Mouse (Mus musculus) left cerebral cortex, postnatal 10 days (tissue): ENCODE results near the gene Pikfyve. TPM values are rescaled to one million over a fixed set of nuclear protein-coding genes. Genes with fewer than 3 reads are reported as not detected.
"Not testable (repeated sequence)": the region's sequence is repeated elsewhere in the genome, so short reads cannot be mapped to it uniquely, and the experiment has no call there.

Experiments
- DNase-seq, 2 experiments: peaks; one replicate each; pipeline ENCODE4 v3.0.0; 2021 to 2022; ENCODE audit warnings: low spot score in 2 of 2, mixed read lengths in 1 of 2; ENCODE audit errors: extremely low spot score in 1 of 2
- intact Hi-C: fragments of 180-260 bp; cut with DNase I; formaldehyde crosslinking; loops from one replicate; pipeline ENCODE4 v1.15.1; 2025
- total RNA-seq, 2 experiments: library from RNA; stranded (reverse); gene quantifications; 2 replicates each; pipeline ENCODE4 v1.2.3; 2021

The Pikfyve gene
- total RNA-seq, 2 experiments from 2014 or later = 39.9 to 42.3 TPM

DNA sequence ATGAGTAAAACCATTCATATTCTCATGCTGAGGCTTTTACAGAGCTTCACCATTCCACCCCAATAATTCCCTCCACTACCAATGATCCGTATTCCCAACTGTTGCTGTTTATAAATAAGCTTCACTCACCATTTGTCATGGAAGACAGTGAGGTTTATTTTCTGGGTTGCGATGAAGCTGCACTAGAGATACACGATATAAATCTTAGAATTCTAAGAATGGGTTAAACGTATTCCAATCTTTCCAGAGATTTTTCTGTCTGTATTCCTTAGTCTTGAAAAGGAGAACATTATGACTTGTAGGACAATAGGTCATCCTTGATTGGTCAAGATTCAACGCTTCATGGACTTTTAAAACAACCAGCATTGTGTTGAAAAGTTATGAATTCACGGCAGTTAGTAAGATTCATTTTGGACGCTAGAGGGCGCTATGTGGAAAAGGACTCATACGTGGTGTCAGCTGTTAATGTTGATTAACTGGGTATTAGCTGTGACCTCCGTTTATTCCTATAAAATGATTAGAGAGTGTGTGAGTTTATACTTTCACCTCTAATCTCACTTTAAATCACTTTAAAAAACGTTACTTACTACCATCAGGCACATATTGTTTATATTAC, 6.7 kb upstream of the Pikfyve start:
- intact Hi-C loops = loop anchor here (2.0 to 5.0 kb wide), 4 partner anchors 67 to 918 kb away; no protein-coding TSS in a partner anchor
- DNase-seq = peak; percentile 54 to 73

GRCm38 (mm10) chr1:65181459-65181858, 5.0 kb upstream of the Pikfyve start:
- DNase-seq = no peak
- intact Hi-C loops = loop anchor here (5.0 kb wide), 1 partner anchor 916 kb away; no protein-coding TSS in a partner anchor

GRCm38 (mm10) chr1:65183994-65184393, 2.5 kb upstream of the Pikfyve start:
- no peak for DNase-seq
- intact Hi-C loops = loop anchor here (5.0 kb wide), 1 partner anchor 913 kb away; no protein-coding TSS in a partner anchor

GRCm38 (mm10) chr1:65185011-65185410, 1.5 kb upstream of the Pikfyve start:
- intact Hi-C loops = no loop called here

DNA sequence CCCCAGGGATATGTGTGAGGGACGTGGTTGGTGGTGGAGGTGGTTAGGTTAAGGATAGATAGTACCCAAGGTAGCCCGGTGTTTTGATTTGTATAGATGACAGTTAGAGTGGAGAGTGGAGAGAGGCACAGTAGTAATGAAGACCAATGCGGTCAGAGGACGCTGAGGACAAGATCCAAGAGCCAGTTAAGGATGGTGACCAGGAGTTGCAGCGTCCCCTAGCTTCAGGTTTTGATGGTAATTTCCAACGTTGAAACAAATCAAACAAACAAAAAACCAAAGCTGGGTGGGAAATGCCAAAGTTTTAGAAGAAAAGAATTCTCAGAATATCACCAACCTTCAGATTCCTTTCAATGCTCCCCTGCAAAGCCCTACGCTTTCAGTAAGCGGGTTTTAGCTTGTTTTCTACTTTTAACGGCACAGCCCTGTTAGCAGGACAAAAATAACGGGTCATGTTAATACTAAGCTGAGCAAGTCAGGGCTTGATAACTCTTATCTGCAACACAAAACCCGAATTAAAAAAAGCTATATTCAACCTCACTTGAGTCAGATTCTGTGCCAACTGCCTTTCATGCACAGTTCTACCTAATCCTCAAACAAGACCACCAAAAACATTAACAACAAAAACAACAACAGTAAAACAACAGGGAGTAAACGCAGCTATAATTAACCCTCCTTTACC, 818 bp upstream of the Pikfyve start:
- no peak for DNase-seq
- intact Hi-C loops = no loop called here

More at GRCm38 (mm10) chr1:65185011-65185410, 1.5 kb upstream of the Pikfyve start:
- no peak for DNase-seq

DNA sequence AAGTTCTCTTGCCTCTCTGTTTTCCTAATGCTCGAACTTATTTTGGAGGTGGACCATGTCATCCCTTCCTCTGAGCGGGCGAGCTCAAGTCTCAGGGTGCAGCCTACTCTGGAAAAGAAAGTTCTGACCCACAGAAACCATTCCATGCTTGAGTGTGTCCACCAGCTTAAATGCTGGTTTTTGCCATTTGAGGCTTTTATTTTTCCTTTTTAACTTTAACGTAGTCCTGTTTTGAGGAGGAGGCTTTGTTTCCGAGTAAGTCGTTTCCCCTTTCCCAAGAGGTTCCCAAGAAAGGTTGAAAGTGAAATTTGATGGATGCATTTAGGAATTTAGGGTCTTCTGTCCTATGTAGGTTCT, 569 bp downstream of the Pikfyve start:
- DNase-seq = no peak
- intact Hi-C loops = no loop called here

DNA sequence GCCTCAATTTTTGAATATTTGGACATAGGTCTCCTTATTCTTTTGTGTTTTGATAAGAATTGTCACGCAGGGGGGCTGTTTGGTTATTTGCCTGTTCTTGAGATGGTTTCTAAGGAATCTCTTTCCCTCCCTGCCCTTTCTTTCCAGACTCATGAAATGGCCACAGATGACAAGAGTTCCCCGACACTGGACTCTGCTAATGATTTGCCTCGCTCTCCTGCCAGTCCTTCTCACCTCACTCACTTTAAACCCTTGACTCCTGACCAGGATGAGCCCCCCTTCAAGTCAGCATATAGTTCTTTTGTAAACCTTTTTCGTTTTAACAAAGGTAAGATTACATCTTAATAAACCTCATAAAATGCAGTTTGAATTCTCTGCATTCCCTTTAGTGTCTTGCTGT, 3.7 kb downstream of the Pikfyve start:
- intact Hi-C loops = no loop called here
- no peak for DNase-seq

DNA sequence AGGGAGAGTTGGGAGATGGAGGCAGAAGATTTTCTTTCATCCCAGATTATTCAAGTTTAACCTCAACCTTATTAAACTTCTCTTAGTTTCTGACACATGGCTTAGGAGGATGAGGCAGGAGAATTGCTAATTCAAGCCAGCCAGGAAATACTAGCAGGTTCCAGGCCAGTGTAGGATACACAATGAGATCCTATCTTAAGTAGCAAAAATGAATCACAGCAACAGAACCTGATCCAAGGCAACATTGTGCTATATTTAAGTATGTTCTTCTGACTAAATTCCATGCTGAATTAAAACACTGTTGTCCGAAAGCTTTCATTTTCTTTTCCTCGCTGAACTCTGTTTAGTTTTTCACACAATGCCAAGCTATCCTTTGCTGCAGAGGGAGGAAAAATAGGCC, 6.7 kb downstream of the Pikfyve start:
- DNase-seq = no peak
- intact Hi-C loops = no loop called here

- DNase-seq = no peak
- intact Hi-C loops = no loop called here
Measured at GRCm38 (mm10) chr1:65198425-65198824, 11.9 kb downstream of the Pikfyve start.

GRCm38 (mm10) chr1:65198861-65199260, 12.4 kb downstream of the Pikfyve start:
- intact Hi-C loops = no loop called here
- no peak for DNase-seq

DNA sequence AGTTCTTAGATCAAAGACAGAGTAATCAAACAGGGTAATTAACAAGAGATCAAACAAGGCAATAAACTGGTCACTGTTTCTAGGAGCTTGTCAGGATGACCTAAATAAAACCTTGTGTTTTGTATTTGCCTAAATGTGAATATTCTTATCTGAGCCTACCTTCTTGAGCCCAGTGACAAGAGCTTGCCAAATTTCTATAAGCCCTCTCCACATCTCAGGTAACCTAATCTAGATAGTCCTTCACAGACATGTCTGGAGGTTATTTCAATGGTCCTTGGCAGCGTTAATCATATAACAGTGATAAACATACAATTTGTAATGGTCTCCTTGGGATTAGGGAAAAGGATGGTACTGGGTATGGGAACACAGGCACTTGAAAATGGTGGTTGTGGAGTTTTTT, 17.8 kb downstream of the Pikfyve start:
- no peak for DNase-seq

GRCm38 (mm10) chr1:65213214-65213613, 26.7 kb downstream of the Pikfyve start:
- intact Hi-C loops = no loop called here
- DNase-seq = no peak

More for the DNA sequence above, 17.8 kb downstream of the Pikfyve start:
- intact Hi-C loops = no loop called here

GRCm38 (mm10) chr1:65217567-65217966, 31.1 kb downstream of the Pikfyve start:
- intact Hi-C loops = no loop called here
- no peak for DNase-seq

- no peak for DNase-seq
- intact Hi-C loops = no loop called here
Measured at GRCm38 (mm10) chr1:65217972-65218371, 31.5 kb downstream of the Pikfyve start.

DNA sequence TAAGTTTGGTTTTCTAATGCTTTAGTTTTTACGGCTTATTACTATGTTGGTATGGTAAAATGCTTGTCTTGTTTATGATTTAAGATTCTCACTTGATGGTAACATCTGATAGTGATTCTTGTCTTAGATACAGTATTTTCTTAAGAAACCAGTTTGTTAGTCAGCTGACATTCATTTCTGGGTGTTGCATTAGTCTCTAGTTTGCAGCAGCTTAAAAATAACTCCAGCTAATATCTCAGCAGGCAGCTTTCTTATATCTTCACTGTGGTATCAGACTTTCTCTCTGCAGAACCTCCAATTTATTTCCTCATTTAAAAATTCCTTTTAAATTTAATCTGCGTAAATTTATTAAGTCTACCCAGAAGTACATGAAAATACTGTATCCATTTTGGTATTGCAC, 37.2 kb downstream of the Pikfyve start:
- intact Hi-C loops = no loop called here
- no peak for DNase-seq

GRCm38 (mm10) chr1:65227681-65228080, 41.2 kb downstream of the Pikfyve start:
- DNase-seq = no peak
- intact Hi-C loops = no loop called here

DNA sequence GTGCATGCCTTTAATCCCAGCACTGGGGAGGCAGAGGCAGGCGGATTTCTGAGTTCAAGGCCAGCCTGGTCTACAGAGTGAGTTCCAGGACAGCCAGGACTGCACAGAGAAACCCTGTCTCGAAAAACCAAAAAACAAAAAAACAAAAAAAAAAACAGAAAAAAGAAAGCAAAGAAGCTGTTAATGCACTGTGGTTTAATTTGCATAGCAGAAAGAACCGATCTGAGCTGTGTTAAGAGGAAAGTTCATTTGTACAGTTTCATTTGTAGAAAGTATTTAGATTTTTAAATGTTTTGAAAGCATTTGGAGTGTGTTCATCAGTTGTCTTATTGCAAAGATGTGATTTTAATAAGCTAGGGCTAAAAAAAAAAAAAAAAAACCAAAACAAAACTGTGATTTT, 43.3 kb downstream of the Pikfyve start:
- DNase-seq, intact Hi-C loops: not testable (repeated sequence)

- no peak for DNase-seq
- intact Hi-C loops = no loop called here
Measured at GRCm38 (mm10) chr1:65230566-65230965, 44.1 kb downstream of the Pikfyve start.

DNA sequence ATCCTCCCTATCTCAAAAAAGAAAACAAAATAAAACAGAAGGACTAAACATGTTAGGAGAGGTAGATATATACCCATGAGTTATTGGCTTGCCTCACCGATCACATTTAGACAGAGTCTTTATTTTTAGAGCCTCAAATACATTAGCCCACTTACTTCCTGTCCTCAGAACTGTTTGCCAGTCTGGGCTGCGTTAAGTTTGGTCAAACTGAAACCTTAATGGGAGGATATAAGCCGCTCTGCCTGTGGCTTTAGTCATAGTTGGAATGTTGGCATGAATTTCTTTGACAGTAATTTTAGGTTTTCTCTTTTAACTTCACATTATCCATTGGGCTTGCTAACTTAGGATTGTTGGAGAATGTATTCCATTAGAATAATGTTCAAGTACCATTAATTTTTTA, 51.2 kb downstream of the Pikfyve start:
- no peak for DNase-seq
- intact Hi-C loops = no loop called here

DNA sequence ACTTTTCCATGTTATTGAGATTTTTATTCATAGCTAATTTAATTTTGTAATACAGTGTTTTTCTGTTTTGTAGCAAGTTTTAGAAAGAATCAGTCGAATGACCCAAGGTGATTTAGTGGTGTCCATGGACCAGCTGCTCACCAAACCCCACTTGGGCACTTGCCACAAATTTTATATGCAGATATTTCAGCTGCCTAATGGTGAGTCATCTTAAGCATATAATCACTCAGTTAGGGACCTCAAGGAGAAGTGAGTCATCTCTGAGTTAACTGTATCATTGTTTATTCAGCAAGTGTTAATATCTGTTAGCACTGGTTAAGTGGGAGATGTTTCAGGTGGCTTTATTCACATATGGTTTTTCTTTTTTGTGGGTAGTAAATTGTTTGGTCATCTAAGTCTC, 59.2 kb downstream of the Pikfyve start:
- intact Hi-C loops = no loop called here
- no peak for DNase-seq
